16 mouse cellular contexts compared by ENCODE assay signal in genomic region chr15:26425284-26425683, GRCm38 (mm10).
"Had no signal": no experiment of that assay in that cellular context is flagged by ENCODE, and none has a peak within 500 bp of the region (broad histone marks: within the 10 kb centered on the region; RNA-seq: fewer than 3 reads in every experiment).

No protein-coding gene starts in this region.

- H3K9me3 ChIP-seq: neural tube, embryonic 13.5 days; neural tube, embryonic 15.5 days; stomach, embryonic 15.5 days had no signal

- H3K9ac ChIP-seq: neural tube, embryonic 13.5 days; neural tube, embryonic 15.5 days; stomach, embryonic 15.5 days had no signal

- H3K4me3 ChIP-seq: neural tube, embryonic 13.5 days; neural tube, embryonic 15.5 days; stomach, embryonic 15.5 days had no signal

- DNase-seq: retina, postnatal 1 day; right cerebral cortex, adult 18-20 months; right cerebral cortex, postnatal 14 days; right cerebral cortex, postnatal 25 days; right cerebral cortex, postnatal 4 days; spleen, adult 18-20 months; thymus, adult 18-20 months; thymus, adult 2 months; thymus, postnatal 14 days; thymus, postnatal 25 days; thymus, postnatal 36 days; thymus, postnatal 4 days had no signal

- H3K4me1 ChIP-seq: neural tube, embryonic 13.5 days; neural tube, embryonic 15.5 days; stomach, embryonic 15.5 days had no signal

- H3K4me2 ChIP-seq: neural tube, embryonic 13.5 days; neural tube, embryonic 15.5 days; stomach, embryonic 15.5 days had no signal

- H3K36me3 ChIP-seq: neural tube, embryonic 13.5 days; neural tube, embryonic 15.5 days; stomach, embryonic 15.5 days had no signal

- H3K27ac ChIP-seq: neural tube, embryonic 13.5 days; neural tube, embryonic 15.5 days; stomach, embryonic 15.5 days; stomach, postnatal 0 days had no signal

- H3K27me3 ChIP-seq: neural tube, embryonic 13.5 days; neural tube, embryonic 15.5 days; stomach, embryonic 15.5 days had no signal
